Mouse (Mus musculus) forebrain, embryonic 16.5 days (tissue): ENCODE measurements at regions not wholly inside any gene's neighbourhood (a gene's known extent, or its start where the extent isn't known, plus 50 kb on each side); places are given as distances from the start of the nearest gene placed in this dataset.

Experiments
- ATAC-seq: fragments of 200-750 bp; cut with Nextera tagmentation; 2 replicates; pipeline ENCODE4 v1.8.0; 2017; ENCODE audit warnings: mild to moderate bottlenecking, moderate library complexity
- H3K27ac ChIP-seq: fragments of 300-500 bp; sonication (generic); 2 replicates; pipeline ENCODE4 v1.5.1; 2014; ENCODE audit warnings: low read length, control low read depth
- H3K27me3 ChIP-seq: fragments of 300-500 bp; sonication (generic); replicated peaks from 2 replicates; pipeline ENCODE4 v1.6.1; 2014; ENCODE audit warnings: low read length; ENCODE audit not compliant: control insufficient read depth, insufficient read depth
- H3K36me3 ChIP-seq: fragments of 300-500 bp; sonication (generic); 2 replicates; pipeline ENCODE4 v1.6.1; 2014; ENCODE audit not compliant: control insufficient read depth, insufficient read depth
- H3K4me1 ChIP-seq: fragments of 300-500 bp; sonication (generic); replicated peaks from 2 replicates; pipeline ENCODE4 v1.6.1; 2014; ENCODE audit warnings: low read length; ENCODE audit not compliant: control insufficient read depth, insufficient read depth
- H3K4me2 ChIP-seq: fragments of 300-500 bp; sonication (generic); 2 replicates; pipeline ENCODE4 v1.6.1; 2014; ENCODE audit warnings: mild to moderate bottlenecking, low read length, control low read depth
- H3K4me3 ChIP-seq: fragments of 300-500 bp; sonication (generic); replicated peaks from 2 replicates; pipeline ENCODE4 v1.5.1; 2014; ENCODE audit warnings: mild to moderate bottlenecking, low read length, control low read depth
- H3K9ac ChIP-seq: fragments of 300-500 bp; sonication (generic); replicated peaks from 2 replicates; pipeline ENCODE4 v1.6.1; 2014; ENCODE audit warnings: low read depth, low read length, control low read depth
- H3K9me3 ChIP-seq: fragments of 300-500 bp; sonication (generic); 2 replicates; pipeline ENCODE4 v1.6.1; 2016; ENCODE audit warnings: low read length; ENCODE audit not compliant: control insufficient read depth
- WGBS: fragments of 180-500 bp; shearing (Covaris S2); extraction: QIAGEN DNeasy Blood & Tissue Kit; methylation state at CpG from one replicate; pipeline ENCODE4 v1.1.7; 2014; 5-methylcytosine and 5-hydroxymethylcytosine counted together

DNA sequence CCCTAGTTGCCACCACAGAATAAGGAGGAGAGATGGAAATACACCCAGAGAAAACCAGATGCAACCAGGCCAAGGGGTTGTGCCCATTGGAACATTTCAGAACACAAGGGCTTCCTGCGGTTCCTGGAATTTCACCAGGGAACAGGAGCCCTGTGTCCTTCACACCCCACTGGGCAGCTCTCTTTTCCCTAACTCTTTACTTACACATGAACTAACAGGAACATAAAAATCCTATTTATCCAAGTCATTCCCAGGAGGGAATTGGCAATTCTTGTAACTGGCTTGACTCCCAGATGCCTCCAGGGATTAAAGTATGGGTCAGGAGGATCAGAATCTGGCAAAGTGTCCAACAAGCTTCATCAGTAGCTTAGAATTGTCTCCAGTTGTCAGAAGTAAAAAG, 62.2 kb upstream of the Glycam1 start:
- no peak overlapping the region for H3K27ac ChIP-seq
- H3K4me2 ChIP-seq: no peak overlapping the region
- WGBS: 7% methylated on average over 1 of the region's 1 CpGs

More for the DNA sequence above, 62.2 kb upstream of the Glycam1 start:
- no peaks in the 10 kb centered on the region for H3K36me3 ChIP-seq
- H3K9ac ChIP-seq: no peak overlapping the region
- H3K9me3 ChIP-seq: no peaks in the 10 kb centered on the region
- no peak overlapping the region for H3K4me3 ChIP-seq
- H3K27me3 ChIP-seq: no peaks in the 10 kb centered on the region
- no peaks in the 10 kb centered on the region for H3K4me1 ChIP-seq
- ATAC-seq: peak; percentile 85
